Mouse (Mus musculus): Measurements from ENCODE around the gene Apoh.

The Apoh gene

GRCm38 (mm10) chr11:108333583-108334379 is 9.4 kb upstream of the Apoh start:
- DNase-seq (ENCODE audit: low spot score in 2 of 2) = no peak

DNA sequence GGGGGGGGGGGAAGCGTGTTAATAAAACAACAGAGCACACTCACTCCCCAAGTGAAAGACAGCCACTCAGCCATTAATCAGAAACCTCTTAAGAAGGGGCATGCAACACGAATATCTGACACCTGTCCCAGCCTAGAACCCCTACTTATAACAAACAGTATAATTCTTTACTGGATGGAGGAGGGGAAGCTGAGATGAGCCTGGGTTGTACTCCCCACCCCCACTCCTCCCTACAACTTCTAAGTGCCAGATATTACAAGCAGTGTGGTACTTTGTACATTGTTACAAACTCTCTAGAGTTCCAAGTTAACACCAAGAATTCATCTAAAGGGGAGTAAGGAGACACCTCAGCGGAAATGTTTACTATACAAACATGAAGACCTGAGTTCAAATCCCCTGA is 8.5 kb upstream of the Apoh start:
- DNase-seq (ENCODE audit: low spot score in 2 of 2) = no peak

DNA sequence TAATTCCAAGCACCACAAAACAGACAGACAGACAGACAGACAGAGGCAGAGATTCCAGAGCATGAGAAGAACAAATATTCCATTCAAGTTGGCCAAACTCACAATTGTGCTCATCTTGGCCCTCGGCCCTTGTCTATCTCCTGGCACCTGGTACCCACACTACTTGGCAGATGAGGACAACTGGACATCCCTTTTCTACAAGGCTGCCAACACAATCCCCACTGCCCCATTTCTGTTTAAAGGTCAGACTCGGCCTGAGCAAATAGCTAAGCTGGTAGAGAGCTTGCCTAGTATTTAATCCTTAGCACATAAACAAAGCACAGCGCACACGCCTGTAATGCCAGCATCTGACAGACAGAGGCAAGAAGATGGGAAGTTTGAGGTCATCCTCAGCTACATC is 7.6 kb upstream of the Apoh start:
- DNase-seq (ENCODE audit: low spot score in 2 of 2) = no peak

DNA sequence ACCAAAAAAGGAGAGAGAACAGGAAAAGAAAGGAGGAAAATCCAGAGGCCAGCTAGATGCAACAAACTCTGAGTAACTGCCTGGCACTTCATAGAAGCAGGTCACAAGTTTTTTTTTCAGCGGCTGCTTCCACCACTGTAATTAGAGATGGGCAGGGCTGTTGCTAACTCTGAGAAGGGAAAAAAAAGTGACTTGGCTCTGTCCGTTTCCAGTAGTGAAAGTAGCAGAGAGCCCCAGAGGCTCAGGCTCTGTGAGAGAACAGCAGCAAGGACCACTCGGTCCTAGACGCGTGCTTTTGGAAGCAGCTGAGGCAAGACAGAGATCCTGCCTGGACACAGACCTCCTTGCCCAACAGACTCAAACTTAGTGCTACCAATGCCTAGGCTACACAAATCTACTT is 6.7 kb upstream of the Apoh start:
- no peak for DNase-seq (ENCODE audit: low spot score in 2 of 2)

GRCm38 (mm10) chr11:108340293-108340692 is 2.9 kb upstream of the Apoh start:
- DNase-seq (ENCODE audit: low spot score in 2 of 2) = no peak

GRCm38 (mm10) chr11:108341783-108342182 is 1.4 kb upstream of the Apoh start:
- no peak for DNase-seq (ENCODE audit: low spot score in 2 of 2)

DNA sequence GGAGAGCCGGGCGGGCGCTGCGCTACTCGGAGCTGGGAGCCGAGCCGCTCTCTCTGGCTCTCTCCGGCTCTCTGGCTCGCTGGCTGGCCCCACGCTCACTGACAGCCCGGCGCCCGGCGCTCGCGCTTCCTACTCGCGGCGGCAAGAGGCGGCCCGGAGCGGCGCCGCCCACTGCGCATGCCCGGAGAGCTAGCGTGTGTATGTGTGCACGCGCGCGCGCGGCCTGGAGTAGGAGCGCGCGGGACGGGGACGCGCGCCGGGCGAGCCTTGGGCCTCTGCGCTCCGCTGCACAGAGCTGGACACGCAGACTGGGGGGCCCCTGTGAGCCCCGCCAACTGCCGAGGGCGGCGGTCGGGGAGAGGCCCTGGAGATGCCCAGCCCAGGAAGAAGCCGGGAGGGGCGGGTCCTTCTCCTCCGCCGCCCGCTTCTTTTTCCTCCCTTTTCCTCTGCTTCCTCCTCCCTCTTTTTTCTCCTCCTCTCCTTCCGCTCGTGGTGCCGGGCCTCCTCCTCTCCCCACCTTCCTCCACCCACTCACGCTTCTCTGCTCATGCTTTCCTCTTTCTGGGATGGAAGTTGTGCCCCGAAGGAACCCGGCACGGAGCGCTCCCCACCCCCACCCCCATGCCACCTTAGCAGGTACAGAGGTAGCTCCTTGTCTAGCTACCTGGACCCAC is 772 bp downstream of the Apoh start, which contains the start of gene Prkca:
Prkca (minus strand) TSS at position 140 of the 674 bp plus-strand sequence.
- peak; percentile 93 for DNase-seq (ENCODE audit: low spot score in 2 of 2)

GRCm38 (mm10) chr11:108344759-108345158 is 1.6 kb downstream of the Apoh start:
- DNase-seq (ENCODE audit: low spot score in 2 of 2) = no peak

DNA sequence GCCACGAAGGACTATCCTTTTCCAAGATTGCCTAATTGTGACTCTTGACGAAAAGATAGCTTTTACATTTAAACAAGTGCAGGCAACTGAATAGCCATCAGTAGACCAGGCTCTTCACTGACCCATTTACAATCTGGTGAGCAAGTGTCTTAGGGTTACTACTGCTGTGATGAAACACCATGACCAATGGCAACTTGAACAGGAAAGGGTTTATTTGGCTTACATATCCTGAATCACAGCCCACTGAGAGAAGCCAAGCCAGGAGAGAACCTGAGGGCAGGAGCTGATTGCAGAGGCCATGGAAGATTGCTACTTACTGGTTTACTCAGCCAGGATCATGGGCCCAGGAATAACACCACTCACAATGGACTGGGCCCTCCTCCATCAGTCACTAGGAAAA is 2.2 kb downstream of the Apoh start:
- no peak for DNase-seq (ENCODE audit: low spot score in 2 of 2)

DNA sequence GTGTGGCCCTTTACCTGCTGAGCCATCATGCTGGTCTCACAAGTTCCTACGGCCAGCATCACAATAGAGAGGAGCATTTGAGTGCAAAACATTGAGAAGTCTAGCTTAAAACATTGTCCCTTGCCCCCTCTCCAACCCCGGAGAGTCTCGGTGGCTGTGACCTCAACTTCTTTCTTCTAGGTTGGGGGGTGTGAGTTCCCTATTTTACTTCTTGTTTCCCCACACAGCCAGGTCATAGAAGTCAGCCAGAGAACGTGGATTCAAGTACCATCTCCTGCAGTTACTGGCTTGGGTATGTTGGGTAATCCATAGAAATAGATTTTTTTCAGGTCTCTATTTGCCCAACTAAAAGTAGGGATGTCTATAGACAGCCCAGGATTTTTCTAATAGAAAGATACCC is 7.6 kb downstream of the Apoh start:
- no peak for DNase-seq (ENCODE audit: low spot score in 2 of 2)

DNA sequence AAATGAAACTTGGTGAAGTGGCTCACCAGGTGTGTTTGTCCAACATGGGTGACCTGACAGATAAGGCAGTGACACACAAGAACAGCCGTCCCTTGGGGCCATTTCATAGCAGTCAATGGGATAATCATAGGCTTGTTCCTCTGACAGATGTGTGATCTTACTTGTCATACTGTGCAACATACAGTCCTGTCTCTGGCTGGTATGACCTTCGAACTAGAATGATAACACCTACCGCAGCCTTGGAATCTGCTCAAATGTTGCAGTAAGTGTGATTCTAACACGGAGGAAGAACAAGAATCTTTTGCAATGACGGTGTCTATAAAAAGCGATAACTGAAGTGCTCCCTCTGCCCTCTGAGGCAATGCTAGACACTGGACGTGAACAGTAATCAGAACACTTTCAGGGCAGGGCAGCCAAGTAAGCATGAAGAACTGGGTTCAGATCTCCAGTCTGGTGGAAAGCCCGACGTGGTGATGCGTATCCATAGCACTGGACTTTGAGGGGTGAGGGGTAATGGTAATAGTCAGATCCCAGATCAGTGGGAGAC is 9.8 kb downstream of the Apoh start:
- DNase-seq (ENCODE audit: low spot score in 2 of 2) = no peak

- DNase-seq (ENCODE audit: low spot score in 2 of 2) = no peak
Measured at GRCm38 (mm10) chr11:108356020-108356419, 12.9 kb downstream of the Apoh start.

- DNase-seq (ENCODE audit: low spot score in 2 of 2) = no peak
Measured at GRCm38 (mm10) chr11:108358911-108359310, 15.8 kb downstream of the Apoh start.

- no peak for DNase-seq (ENCODE audit: low spot score in 2 of 2)
Measured at GRCm38 (mm10) chr11:108360983-108361382, 17.8 kb downstream of the Apoh start.

DNA sequence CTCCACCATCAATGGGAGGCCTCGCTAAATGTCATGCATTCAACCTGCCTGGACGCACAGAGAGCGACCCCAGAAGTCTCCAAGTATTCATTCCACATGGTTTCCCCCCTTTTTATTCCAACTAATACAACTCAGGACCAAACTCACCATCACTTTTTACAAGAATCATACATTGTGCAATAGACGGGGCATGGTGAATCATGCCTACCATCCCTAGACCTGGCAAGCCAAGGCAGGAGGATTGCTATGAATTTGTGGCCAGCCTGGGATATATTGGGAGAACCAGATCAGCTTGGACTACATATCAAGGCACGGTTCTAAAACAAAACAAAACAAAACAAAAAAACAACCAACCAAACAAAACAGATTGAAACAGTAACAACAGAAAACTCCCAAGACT is 19.8 kb downstream of the Apoh start:
- no peak for DNase-seq (ENCODE audit: low spot score in 2 of 2)

- DNase-seq (ENCODE audit: low spot score in 2 of 2) = no peak
Measured at GRCm38 (mm10) chr11:108363991-108364390, 20.8 kb downstream of the Apoh start.

DNA sequence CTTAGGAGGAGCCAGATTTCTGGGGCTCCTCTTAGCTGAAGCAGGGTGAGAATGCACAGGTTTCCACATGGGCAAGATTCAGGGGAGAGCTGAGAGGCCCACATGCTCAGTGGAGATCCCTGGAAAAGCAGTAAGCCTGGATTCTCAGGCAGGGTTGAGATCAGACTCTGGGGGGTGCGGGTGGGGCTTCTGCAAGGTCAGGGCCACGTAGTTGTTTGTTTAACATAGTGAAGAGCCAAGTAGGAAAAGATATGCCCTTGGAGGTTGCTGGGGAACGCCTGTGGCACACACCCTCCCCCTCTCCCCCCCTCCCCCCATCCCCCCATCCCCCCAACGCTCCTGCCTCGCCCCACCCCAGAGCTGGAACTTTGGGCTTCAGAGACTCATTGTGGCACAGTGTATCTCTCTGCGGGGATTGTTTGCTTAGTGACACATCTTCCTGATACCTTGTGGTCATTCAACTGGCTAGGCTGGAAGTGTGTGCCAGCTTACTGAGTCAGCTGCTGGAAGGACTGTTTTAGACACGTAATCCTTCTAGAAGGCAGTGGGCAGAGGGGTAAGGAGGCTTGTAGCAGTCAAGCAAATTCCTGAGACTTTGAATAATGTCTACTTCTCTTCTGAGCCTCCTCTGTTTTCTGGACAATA is 21.9 kb downstream of the Apoh start:
- no peak for DNase-seq (ENCODE audit: low spot score in 2 of 2)

DNA sequence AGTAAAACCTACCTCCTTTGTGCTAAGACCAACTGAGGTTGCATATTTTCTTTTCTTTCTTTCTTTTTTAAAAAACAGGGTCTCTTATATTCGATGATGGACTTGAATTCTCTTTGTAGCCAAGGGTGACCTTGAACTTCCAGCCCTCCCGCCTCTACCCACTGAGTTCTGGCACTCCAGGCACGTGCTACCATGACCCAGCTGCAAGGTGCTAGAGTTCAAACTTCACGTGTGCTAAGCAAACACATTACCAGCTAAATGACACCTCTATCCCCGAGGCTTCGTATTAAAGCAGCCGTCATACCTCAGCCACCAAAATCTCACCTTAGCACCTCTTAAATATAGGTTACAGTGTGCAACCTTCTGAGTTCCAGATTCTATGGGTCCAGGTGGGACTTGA is 22.4 kb downstream of the Apoh start:
- no peak for DNase-seq (ENCODE audit: low spot score in 2 of 2)

GRCm38 (mm10) chr11:108367046-108367445 is 23.9 kb downstream of the Apoh start:
- no peak for DNase-seq (ENCODE audit: low spot score in 2 of 2)

DNA sequence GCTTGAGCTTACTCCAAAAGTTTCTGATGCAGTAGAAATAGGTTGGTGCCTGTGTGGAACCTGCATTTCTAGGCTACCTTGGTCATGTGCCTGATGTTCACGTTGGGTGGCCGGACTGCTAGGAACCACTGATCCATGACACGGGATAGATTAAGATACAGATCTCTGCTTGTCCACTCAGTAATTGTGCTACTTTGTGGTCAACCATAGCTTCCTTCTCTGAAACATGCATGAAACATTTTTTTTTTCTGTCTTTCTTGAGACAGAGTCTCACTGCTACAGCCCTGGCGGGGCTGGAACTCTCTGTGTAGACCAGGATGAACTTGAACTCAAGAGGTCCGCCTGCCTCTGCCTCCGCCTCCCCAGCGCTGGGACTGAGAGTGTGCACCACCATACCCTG is 33.7 kb downstream of the Apoh start:
- no peak for DNase-seq (ENCODE audit: low spot score in 2 of 2)

- peak; percentile 76 to 79 for DNase-seq (ENCODE audit: low spot score in 2 of 2)
Measured at GRCm38 (mm10) chr11:108377680-108378362, 34.7 kb downstream of the Apoh start.

GRCm38 (mm10) chr11:108378363-108378751 is 35.2 kb downstream of the Apoh start:
- no peak for DNase-seq (ENCODE audit: low spot score in 2 of 2)
